Mouse (Mus musculus) testis, adult 10 weeks (tissue): ENCODE data around the gene Col11a2. TPM values are rescaled to one million over a fixed set of nuclear protein-coding genes. Genes with fewer than 3 reads are reported as not detected.

Source experiments
- polyA plus RNA-seq: library from polyadenylated mRNA; stranded (reverse); fragments of 350-450 nt; fragmentation: Illumina TruSeq; extraction: RNeasy Lipid Tissue Mini Kit (QIAGEN cat#74804); gene quantifications from one replicate; pipeline ENCODE4 v1.2.3, GENCODE M21; 2014; ENCODE audit warnings: low read depth, low replicate concordance

Gene Col11a2
- 0.07 TPM for polyA plus RNA-seq

DNA sequence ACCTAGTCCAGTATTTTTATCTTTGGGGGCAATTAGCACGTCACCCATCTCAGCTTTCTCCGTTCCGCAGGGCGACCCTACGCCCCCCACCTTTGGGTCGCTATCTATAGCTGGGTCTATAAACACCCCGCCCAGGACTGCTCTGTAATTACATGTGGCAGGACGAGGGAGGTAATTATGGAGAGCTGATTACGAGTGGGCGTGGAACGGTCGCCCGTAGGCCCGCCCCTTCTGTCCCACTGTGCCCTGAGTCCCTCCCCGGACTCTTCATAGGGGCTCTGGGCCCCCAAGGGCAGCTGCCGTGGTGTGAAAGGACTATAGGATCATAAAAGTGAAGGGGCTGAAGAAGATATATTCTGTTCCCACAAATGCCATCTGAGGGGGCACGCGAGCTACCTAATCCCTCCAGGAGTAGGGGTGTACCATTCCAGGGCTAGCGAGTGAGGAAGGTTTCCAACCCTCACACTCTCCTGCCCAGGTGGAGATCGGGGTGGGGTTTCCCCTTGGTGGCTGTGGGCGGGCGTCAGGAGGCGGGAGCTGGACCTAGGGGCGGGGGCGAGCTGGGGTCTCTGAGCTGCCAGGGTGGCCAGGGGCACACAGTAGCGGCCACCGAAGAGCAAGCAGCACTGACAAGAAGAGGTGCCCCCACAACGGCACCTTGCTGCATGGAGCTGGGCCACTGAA, at the start of gene Col11a2:
Gene Col11a2 (plus strand): TSS at position 560 of the 684 bp plus-strand sequence.

GRCm38 (mm10) chr17:34000150-34000537, 39.1 kb upstream of the Col11a2 start, which contains the start of gene H2-K1:
H2-K1 (minus strand) TSS chr17:34000347.

DNA sequence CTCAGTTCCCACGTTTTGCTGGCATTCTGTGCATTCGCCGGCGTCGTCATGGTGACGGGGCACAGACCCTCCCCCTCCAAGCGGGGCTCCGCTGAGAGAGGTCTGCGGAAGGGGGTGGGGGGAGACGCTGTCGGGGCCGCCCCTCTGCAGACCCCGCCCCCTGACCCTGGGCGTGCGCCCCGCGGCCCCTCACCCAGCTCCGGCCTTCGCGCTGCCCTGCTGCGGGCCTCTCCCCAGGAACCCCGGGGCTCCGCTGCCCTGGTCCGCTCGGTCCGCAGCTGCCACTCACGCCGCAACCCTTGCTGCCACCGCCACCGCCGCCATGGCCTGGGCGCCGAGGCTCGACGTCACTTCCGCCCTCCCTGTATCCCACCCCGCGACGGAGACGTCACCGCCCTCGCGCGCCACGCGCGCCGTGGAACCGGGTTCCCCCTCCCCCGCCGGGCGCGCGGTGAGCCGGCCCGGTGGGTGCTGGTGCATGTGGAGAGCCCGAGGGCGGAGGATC, 14.9 kb upstream of the Col11a2 start, which contains the start of gene Ring1:
Gene Ring1 (minus strand): TSS at position 364 of the 505 bp plus-strand sequence.

DNA sequence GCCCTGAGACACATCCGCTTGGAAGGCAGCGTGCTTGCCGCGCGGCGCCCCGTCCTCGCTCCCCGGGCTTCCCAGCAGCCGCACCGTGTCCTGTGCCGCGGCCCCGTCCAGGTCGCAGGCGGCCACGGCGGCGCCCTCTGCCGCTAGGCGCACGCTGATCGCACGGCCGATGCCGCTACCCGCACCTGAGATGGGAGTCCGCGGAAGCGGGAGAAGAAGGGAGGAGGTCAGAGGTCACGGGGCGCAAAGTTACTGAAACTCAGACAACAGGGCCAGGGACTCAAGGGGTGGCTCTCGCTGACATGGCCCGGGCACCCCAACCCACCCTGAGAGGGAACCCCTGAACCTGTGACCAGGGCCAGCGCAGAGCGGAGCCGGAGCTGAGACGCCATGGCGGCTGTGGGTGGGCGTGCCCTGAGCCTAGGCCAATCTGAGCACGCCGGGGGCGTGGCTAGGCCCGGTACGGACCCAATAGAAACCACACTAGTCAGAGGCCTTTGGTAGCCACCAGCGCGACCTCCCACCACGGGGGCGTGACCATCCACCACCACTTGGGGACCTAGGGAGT, 11.5 kb upstream of the Col11a2 start, which contains the start of gene H2-Ke6:
Gene H2-Ke6 (minus strand): TSS at position 405 of the 568 bp plus-strand sequence.

GRCm38 (mm10) chr17:34031465-34032173, 7.6 kb upstream of the Col11a2 start, which contains the start of the genes Slc39a7 and Rxrb:
Slc39a7 (minus strand) TSS chr17:34031682.
Rxrb (plus strand) TSS chr17:34031812.

DNA sequence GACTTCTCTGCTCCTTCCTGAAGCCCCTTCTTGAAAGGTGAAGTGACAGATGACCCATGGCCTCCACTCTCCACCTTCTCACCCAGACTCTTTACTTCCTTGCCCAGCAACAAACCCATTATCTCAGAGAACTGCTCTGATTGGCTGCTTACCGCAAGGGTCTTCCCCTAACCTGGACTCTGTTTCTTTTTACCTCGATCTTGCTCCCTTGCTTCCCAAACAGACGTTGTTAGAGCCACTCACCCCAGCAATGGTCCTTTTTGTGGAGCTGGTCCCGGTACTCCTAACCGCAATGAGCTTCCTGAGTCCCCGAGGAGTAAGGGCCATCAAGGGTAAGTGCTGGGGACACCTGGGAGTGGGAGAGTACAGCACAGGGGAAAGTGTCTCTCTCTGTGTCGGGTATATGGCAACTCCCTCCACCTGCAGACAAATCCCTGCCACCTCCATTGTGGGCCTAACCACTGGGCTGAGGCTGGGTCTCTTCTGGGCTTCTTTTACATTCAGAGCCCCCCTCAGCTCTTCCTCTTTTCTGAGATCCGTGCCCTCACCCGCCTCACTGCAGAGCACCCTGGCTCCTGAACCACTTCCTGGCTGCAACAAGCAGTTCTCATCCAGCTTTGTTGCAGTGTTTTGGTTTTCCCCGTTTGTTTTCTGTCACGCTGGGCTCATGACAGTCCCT, 53.1 kb downstream of the Col11a2 start, which contains the start of gene H2-Oa:
Gene H2-Oa (plus strand): TSS at position 144 of the 679 bp plus-strand sequence.

Other genes starting within 250 kb of the Col11a2 start
- gene Kank3, start 228.9 kb upstream of the Col11a2 start, polyA plus RNA-seq: 15.3 TPM
- 54.7 TPM for gene Rps28, start 214.9 kb upstream of the Col11a2 start, polyA plus RNA-seq
- gene Ndufa7, start 214.9 kb upstream of the Col11a2 start, polyA plus RNA-seq: 19.3 TPM
- gene Cd320, start 196.3 kb upstream of the Col11a2 start, polyA plus RNA-seq: 36.7 TPM
- gene Gm7029, start 165.6 kb upstream of the Col11a2 start, polyA plus RNA-seq: not detected
- gene Kifc1, start 148.8 kb upstream of the Col11a2 start, polyA plus RNA-seq: 3.2 TPM
- 0.48 TPM for gene Platr17, start 134.3 kb upstream of the Col11a2 start, polyA plus RNA-seq
- 31.5 TPM for gene Daxx, start 130.0 kb upstream of the Col11a2 start, polyA plus RNA-seq
- 25.5 TPM for gene Tapbp, start 123.5 kb upstream of the Col11a2 start, polyA plus RNA-seq
- gene Zbtb22, start 123.5 kb upstream of the Col11a2 start, polyA plus RNA-seq: 3.0 TPM
- 6.7 TPM for gene Rgl2, start 109.9 kb upstream of the Col11a2 start, polyA plus RNA-seq
- gene Pfdn6, start 99.1 kb upstream of the Col11a2 start, polyA plus RNA-seq: 14.6 TPM
- gene Wdr46, start 98.8 kb upstream of the Col11a2 start, polyA plus RNA-seq: 1.1 TPM
- 0.25 TPM for gene B3galt4, start 87.9 kb upstream of the Col11a2 start, polyA plus RNA-seq
- 6.9 TPM for gene Vps52, start 83.6 kb upstream of the Col11a2 start, polyA plus RNA-seq
- gene Rps18, start 83.4 kb upstream of the Col11a2 start, polyA plus RNA-seq: 19.7 TPM
- 48.0 TPM for gene H2-K1, start 39.1 kb upstream of the Col11a2 start, polyA plus RNA-seq
- 1.3 TPM for gene Ring1, start 14.8 kb upstream of the Col11a2 start, polyA plus RNA-seq
- 2.2 TPM for gene H2-Ke6, start 11.4 kb upstream of the Col11a2 start, polyA plus RNA-seq
- gene Slc39a7, start 7.8 kb upstream of the Col11a2 start, polyA plus RNA-seq: 0.11 TPM
- 0.55 TPM for gene Rxrb, start 7.6 kb upstream of the Col11a2 start, polyA plus RNA-seq
- gene H2-Oa, start 52.9 kb downstream of the Col11a2 start, polyA plus RNA-seq: not detected
- gene H2-DMa, start 80.1 kb downstream of the Col11a2 start, polyA plus RNA-seq: 1.9 TPM
- 414 TPM for gene Brd2, start 83.2 kb downstream of the Col11a2 start, polyA plus RNA-seq
- gene H2-DMb2, start 103.9 kb downstream of the Col11a2 start, polyA plus RNA-seq: not detected
- gene H2-DMb1, start 113.6 kb downstream of the Col11a2 start, polyA plus RNA-seq: 4.0 TPM
- gene Tap1, start 148.1 kb downstream of the Col11a2 start, polyA plus RNA-seq: 0.25 TPM
- gene Psmb9, start 148.3 kb downstream of the Col11a2 start, polyA plus RNA-seq: 1.2 TPM
- 0.14 TPM for gene Psmb8, start 158.3 kb downstream of the Col11a2 start, polyA plus RNA-seq
- gene Tap2, start 164.1 kb downstream of the Col11a2 start, polyA plus RNA-seq: not detected
- 0.11 TPM for gene H2-Ob, start 199.5 kb downstream of the Col11a2 start, polyA plus RNA-seq
- gene H2-Ab1, start 218.3 kb downstream of the Col11a2 start, polyA plus RNA-seq: 5.3 TPM
- 6.3 TPM for gene H2-Aa, start 248.4 kb downstream of the Col11a2 start, polyA plus RNA-seq